Mouse (Mus musculus) stomach, embryonic 14.5 days (tissue): Measurements from ENCODE around the gene Zfp867. TPM values are rescaled to one million over a fixed set of nuclear protein-coding genes. Genes with fewer than 3 reads are reported as not detected.
A peak's percentile ranks its signal among the peaks of the same experiment; 100 is the strongest.

Experiments
- ATAC-seq: fragments of 200-750 bp; cut with Nextera tagmentation; 2 replicates; pipeline ENCODE4 v1.8.0; 2017; ENCODE audit warnings: low read depth, moderate TSS enrichment; ENCODE audit not compliant: insufficient number of reproducible peaks, insufficient read depth, low FRiP score
- H3K27ac ChIP-seq: fragments of 300-500 bp; sonication (generic); 2 replicates; pipeline ENCODE4 v1.5.1; 2014; ENCODE audit warnings: mild to moderate bottlenecking, low read length, moderate library complexity, mixed read lengths
- H3K27me3 ChIP-seq: fragments of 300-500 bp; sonication (generic); 2 replicates; pipeline ENCODE4 v1.6.1; 2014; ENCODE audit warnings: low read length, control low read depth, mixed read lengths; ENCODE audit not compliant: control insufficient read depth, insufficient read depth
- H3K36me3 ChIP-seq: fragments of 300-500 bp; sonication (generic); 2 replicates; pipeline ENCODE4 v1.6.1; 2014; ENCODE audit warnings: mild to moderate bottlenecking, control low read depth, low read length, moderate library complexity, mixed read lengths; ENCODE audit not compliant: control insufficient read depth, insufficient read depth
- H3K4me1 ChIP-seq: fragments of 300-500 bp; sonication (generic); 2 replicates; pipeline ENCODE4 v1.6.1; 2014; ENCODE audit warnings: low read length, control low read depth, mixed read lengths; ENCODE audit not compliant: control insufficient read depth, insufficient read depth
- H3K4me2 ChIP-seq: fragments of 300-500 bp; sonication (generic); replicated peaks from 2 replicates; pipeline ENCODE4 v1.6.1; 2014; ENCODE audit warnings: low read depth, low read length, control low read depth
- H3K4me3 ChIP-seq: fragments of 300-500 bp; sonication (generic); 2 replicates; pipeline ENCODE4 v1.5.1; 2014; ENCODE audit warnings: low read depth, low read length, control low read depth
- H3K9ac ChIP-seq: fragments of 300-500 bp; sonication (generic); replicated peaks from 2 replicates; pipeline ENCODE4 v1.6.1; 2014; ENCODE audit warnings: low read depth, mild to moderate bottlenecking, control low read depth, low read length, moderate library complexity, mixed read lengths
- H3K9me3 ChIP-seq: fragments of 300-500 bp; sonication (generic); 2 replicates; pipeline ENCODE4 v1.6.1; 2016; ENCODE audit warnings: low read depth, low read length, control low read depth; ENCODE audit not compliant: control insufficient read depth
- WGBS: fragments of 180-500 bp; shearing (Covaris S2); extraction: QIAGEN DNeasy Blood & Tissue Kit; methylation state at CpG from one replicate; pipeline ENCODE4 v1.1.7; 2014; 5-methylcytosine and 5-hydroxymethylcytosine counted together
- polyA plus RNA-seq: library from polyadenylated mRNA; unstranded; fragments of >200 nt; fragmentation: Nextera tagmentation; extraction: Ambion mirVana; gene quantifications from 2 replicates; pipeline ENCODE4 v1.2.1, GENCODE M21; 2014

The Zfp867 gene
- polyA plus RNA-seq, 1 experiment from 2014 or later = 9.1 TPM

DNA sequence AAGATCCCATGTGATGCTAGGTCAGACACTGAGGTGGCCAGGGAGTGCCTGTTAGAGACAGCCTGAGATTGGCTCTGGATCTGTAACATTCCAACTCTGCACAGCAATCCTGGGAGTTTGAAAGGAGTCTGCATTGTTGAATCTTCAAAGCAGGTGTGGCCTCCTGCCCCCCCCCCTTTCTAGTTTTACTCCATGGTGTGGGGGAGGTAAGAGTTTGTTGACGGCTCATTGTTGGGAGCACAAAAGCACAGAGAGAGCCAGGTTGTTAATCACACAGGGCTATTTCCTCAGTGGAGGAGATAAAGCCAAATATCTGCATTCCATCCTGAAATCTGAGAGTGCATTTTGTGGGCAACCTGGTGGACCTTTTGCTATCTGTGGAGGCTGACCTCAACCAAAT is 39.3 kb upstream of the Zfp867 start:
- Histone ChIP-seq H3K4me3 (no peak overlapping the region), H3K27ac (no peak overlapping the region), H3K9me3 (no peaks in the 10 kb centered on the region), H3K27me3 (no peaks in the 10 kb centered on the region), H3K4me2 (no peak overlapping the region), H3K4me1 (peaks cover 3% of the 10 kb centered on the region; the same call in 1 of the 2 replicates), H3K36me3 (peaks cover 5% of the 10 kb centered on the region; the same call in 1 of the 2 replicates), H3K9ac (no peak overlapping the region)
- 62% methylated on average over 1 of the region's 1 CpGs for WGBS
- ATAC-seq = no peak

DNA sequence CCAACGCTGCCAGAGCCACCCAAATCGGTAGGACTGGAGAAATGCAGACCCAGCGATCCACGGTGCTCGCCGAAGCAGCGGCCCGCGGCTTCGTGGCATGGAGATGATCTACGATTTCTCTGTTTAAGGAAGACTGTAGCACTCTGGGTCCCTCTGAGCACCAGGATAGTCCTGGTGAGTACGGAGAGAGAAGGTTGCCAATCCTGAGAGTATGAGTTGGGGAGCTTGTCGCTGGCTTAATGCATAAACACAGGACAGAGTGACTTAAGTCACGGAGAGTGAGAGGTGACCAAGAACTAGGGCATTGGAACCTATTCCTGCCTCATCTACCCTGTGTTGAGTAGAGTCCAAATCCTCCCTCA is 34.4 kb upstream of the Zfp867 start:
- Histone ChIP-seq H3K27me3 (no peaks in the 10 kb centered on the region), H3K36me3 (peaks cover 32% of the 10 kb centered on the region), H3K9me3 (no peaks in the 10 kb centered on the region), H3K4me1 (peaks cover 7% of the 10 kb centered on the region; the same call in 1 of the 2 replicates), H3K4me3 (peak overlapping the region; percentile 89), H3K27ac (peak overlapping the region; percentile 96), H3K9ac (peak overlapping the region; percentile 94), H3K4me2 (peak overlapping the region; percentile 72)
- under 1% methylated on average over 14 of the region's 14 CpGs for WGBS
- ATAC-seq = peak; percentile 3; the same call in 1 of the 2 replicates

DNA sequence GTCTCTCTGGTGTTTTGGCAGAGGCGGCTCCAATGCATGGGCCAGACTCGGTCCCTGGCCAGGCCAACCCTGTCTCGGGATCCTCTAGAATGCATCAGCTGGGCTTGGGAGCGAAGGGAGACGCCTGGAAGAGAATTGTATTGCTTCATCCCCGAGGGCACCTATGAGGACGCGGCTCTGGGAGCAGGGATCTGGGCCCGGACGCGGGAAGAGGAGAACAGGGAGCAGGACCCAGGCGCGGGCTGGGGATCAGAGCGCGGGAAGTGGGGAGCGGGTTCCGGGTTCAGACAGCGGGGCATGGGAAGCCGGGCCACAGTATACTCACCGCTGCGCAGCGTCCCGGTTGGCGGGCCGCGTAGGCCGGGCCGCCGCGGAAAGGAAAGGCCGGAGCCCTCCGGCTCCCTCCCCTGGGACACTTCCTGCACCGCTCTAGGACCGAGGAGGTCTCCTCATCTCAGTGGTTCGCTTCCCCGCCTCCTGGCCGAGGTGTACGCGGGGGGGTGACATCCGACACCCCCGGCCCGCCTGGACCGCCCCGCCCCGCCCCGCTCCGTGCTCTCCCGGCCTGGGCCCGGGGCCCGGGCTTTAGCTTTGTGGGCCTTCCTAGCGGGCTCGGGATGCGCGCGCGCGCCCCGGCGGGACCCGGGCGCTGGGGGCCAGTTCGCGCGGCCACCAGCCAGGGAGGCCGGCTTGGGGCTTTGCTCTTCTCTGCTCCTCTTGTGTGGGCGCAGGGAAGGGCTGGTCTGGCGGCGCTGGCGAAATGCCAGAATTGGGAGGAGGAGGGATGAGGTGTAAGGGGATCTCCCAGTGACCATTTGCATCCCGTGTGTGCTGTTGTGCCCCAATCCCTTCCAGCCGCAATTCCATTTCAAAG is 33.8 kb upstream of the Zfp867 start:
- Histone ChIP-seq H3K9ac (peak overlapping the region; percentile 94), H3K4me3 (peak overlapping the region; percentile 89), H3K4me1 (peaks cover 7% of the 10 kb centered on the region; the same call in 1 of the 2 replicates), H3K27me3 (no peaks in the 10 kb centered on the region), H3K27ac (peak overlapping the region; percentile 96), H3K36me3 (peaks cover 37% of the 10 kb centered on the region), H3K4me2 (peak overlapping the region; percentile 72), H3K9me3 (no peaks in the 10 kb centered on the region)
- WGBS = under 1% methylated on average over 64 of the region's 71 CpGs
- peak; percentile 93 for ATAC-seq

DNA sequence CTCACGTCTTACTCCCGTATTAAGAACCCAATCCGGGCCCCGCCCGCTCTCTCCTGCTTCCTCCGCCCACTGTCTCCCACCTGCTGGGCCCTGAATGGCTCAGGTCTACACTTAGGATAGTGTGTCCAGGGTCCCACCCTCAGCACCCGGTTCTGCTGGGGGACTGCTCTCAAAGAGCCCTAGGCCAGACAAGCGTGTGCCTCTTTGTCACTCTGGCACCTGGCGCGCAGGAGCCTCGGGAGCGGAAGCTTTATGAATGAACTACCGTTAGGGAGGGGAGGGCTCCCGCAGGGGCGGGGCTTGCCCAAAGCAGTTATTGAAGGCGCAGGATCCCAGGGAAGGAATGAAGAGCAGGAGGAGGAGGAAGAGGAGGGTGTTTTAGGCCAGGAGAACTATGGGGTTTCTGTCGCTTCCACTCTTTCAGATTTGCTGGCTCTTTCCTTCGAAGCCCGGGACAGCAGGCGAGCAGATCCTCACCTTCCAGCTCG is 33.1 kb upstream of the Zfp867 start:
- H3K9me3 ChIP-seq = no peaks in the 10 kb centered on the region
- no peaks in the 10 kb centered on the region for H3K27me3 ChIP-seq
- WGBS = 0% methylated on average over 21 of the region's 21 CpGs
- H3K4me2 ChIP-seq = peak overlapping the region; percentile 72
- peak overlapping the region; percentile 89 for H3K4me3 ChIP-seq
- peak; percentile 48 for ATAC-seq
- H3K4me1 ChIP-seq = peaks cover 7% of the 10 kb centered on the region; the same call in 1 of the 2 replicates
- peak overlapping the region; percentile 94 for H3K9ac ChIP-seq
- peak overlapping the region; percentile 96 for H3K27ac ChIP-seq
- peaks cover 40% of the 10 kb centered on the region for H3K36me3 ChIP-seq

DNA sequence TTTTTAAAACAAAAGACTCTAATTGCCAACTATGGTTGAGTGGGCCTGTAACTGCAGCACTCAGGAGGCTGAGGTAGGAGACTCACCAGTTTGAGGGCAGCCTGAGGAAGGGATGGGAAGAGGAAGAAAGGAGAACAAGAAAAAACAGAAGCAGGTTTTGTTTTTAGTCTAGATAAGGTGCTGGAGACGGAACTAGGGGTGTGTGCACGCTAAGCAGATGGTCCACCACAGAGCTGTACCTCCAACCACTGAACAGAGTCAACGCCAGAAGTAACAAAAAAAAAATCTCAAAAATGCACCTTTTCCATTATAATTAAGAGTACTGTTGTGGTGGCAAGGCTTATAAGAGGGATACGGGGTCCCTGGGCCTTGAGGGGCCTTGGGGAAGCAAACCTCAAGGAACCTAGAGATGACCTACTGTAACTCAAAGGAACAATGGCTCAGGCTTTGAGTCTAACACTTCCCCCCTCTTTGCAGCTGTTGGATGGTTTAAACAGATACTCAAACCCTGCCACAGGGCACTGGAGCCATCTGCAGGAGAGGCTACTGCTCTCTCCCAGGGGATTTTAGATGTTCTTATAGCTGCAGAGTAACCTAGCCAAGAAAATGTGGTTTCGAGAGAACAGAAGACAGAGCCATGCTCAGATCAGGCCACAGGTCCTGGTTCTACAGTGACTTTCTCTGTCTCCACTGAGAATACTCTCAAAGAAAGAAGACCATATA is 29.9 kb upstream of the Zfp867 start:
- Histone ChIP-seq H3K4me3 (no peak overlapping the region), H3K4me1 (peaks cover 5% of the 10 kb centered on the region; the same call in 1 of the 2 replicates), H3K27ac (no peak overlapping the region), H3K9ac (no peak overlapping the region), H3K4me2 (no peak overlapping the region), H3K9me3 (no peaks in the 10 kb centered on the region), H3K36me3 (peaks cover 66% of the 10 kb centered on the region), H3K27me3 (no peaks in the 10 kb centered on the region)
- no peak for ATAC-seq
- 90% methylated on average over 5 of the region's 5 CpGs for WGBS

DNA sequence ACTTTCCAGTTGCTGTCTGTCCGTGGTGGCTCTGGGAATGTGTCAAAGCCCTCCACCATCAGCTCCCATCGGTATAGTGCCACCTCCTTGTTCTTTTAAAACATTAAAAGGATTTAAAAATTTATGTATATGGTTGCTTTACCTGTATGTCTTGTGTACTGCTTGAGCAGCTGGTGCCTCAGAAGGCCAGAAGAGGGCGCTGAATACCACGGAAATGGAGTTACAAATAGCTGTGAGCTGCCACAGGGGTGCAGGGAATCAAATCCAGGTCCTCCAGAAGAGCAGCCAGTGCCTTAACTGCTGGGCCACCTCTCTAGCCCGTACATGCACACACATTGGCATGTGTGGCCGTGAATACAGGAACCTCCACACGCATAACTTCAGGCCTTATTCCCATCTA is 25.5 kb upstream of the Zfp867 start:
- 90% methylated on average over 7 of the region's 7 CpGs for WGBS
- no peak overlapping the region for H3K27ac ChIP-seq
- no peak for ATAC-seq
- H3K4me3 ChIP-seq = no peak overlapping the region
- H3K4me1 ChIP-seq = no peaks in the 10 kb centered on the region
- H3K36me3 ChIP-seq = peaks cover 87% of the 10 kb centered on the region
- no peak overlapping the region for H3K9ac ChIP-seq
- no peak overlapping the region for H3K4me2 ChIP-seq
- H3K9me3 ChIP-seq = no peaks in the 10 kb centered on the region
- H3K27me3 ChIP-seq = no peaks in the 10 kb centered on the region

DNA sequence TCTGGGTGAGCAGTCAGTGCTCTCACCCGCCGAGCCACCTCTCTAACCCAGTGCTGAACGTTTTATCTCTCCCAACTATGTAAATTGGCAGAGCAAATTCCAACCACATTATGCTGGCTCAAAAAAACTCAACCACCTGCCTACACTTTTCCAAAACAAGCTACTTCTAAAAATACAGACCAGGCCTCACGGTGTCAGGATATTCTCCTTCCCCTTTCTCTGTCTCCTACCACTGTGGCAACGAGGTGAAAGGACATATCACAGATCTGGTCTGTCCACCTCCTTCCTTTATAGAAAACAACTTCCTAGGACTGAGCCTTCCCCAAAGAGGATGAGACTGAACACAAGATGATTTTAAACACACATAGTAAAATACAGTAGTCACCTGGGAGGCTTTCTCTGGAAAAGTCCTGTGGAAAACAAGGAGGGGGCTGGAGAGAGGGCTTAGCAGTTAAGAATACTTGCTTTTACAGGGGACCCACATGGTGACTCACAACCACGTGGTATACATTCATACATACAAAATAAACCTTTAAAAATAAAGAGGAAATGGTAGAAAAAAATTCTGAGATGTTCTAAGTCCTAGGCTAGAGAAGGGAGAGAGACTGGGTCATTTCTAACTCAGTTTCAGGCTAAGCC is 24.5 kb upstream of the Zfp867 start:
- Histone ChIP-seq H3K27me3 (no peaks in the 10 kb centered on the region), H3K4me3 (no peak overlapping the region), H3K9me3 (no peaks in the 10 kb centered on the region), H3K9ac (no peak overlapping the region), H3K4me2 (no peak overlapping the region), H3K36me3 (peaks cover 85% of the 10 kb centered on the region), H3K4me1 (no peaks in the 10 kb centered on the region), H3K27ac (no peak overlapping the region)
- ATAC-seq = no peak
- WGBS = 83% methylated on average over 6 of the region's 6 CpGs

DNA sequence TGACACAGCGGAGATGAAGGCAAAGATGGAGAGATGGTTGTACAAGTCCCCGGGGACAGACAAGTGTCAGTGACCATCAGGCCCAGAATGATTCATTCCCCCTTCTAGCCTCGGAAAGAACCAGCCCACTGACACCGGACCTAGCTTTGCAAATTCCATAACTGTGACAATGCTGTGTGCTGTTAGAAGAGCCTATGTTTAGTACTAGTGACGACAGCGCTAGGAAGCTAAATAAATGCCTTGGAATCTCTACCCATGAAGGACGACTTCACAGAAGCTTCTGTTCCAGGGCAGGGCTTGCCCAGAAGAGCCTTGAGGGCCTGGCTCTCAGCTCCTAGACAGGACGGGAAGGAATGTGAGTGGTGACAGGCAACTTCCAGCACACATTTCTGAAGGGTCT is 13.9 kb upstream of the Zfp867 start:
- Histone ChIP-seq H3K9ac (no peak overlapping the region), H3K4me3 (no peak overlapping the region), H3K9me3 (no peaks in the 10 kb centered on the region), H3K36me3 (peaks cover 41% of the 10 kb centered on the region), H3K27ac (no peak overlapping the region), H3K27me3 (no peaks in the 10 kb centered on the region), H3K4me1 (no peaks in the 10 kb centered on the region), H3K4me2 (no peak overlapping the region)
- 80% methylated on average over 8 of the region's 8 CpGs for WGBS
- ATAC-seq = no peak
